Mouse (Mus musculus) forebrain, embryonic 14.5 days (tissue): ENCODE results near the gene Iqsec1. TPM values are rescaled to one million over a fixed set of nuclear protein-coding genes. Genes with fewer than 3 reads are reported as not detected.
"Not testable (repeated sequence)": the region's sequence is repeated elsewhere in the genome, so short reads cannot be mapped to it uniquely, and the experiment has no call there.

Experiments used
- ATAC-seq: fragments of 200-750 bp; cut with Nextera tagmentation; 2 replicates; pipeline ENCODE4 v1.8.0; 2017; ENCODE audit warnings: mild to moderate bottlenecking, moderate library complexity
- DNase-seq: peaks from one replicate; pipeline ENCODE4 v3.0.0-alpha.2; 2015; ENCODE audit warnings: low spot score
- H3K27ac ChIP-seq: fragments of 300-500 bp; sonication (generic); 2 replicates; pipeline ENCODE4 v1.5.1; 2014; ENCODE audit warnings: low read depth, mild to moderate bottlenecking, control low read depth, low read length, moderate library complexity
- H3K27me3 ChIP-seq: fragments of 300-500 bp; sonication (generic); replicated peaks from 2 replicates; pipeline ENCODE4 v1.6.1; 2014; ENCODE audit warnings: low read length, control low read depth, mixed read lengths; ENCODE audit not compliant: control insufficient read depth, insufficient read depth
- H3K36me3 ChIP-seq: fragments of 300-500 bp; sonication (generic); 2 replicates; pipeline ENCODE4 v1.6.1; 2014; ENCODE audit warnings: low read length, control low read depth; ENCODE audit not compliant: control insufficient read depth, insufficient read depth
- H3K4me1 ChIP-seq: fragments of 300-500 bp; sonication (generic); 2 replicates; pipeline ENCODE4 v1.6.1; 2014; ENCODE audit warnings: antibody characterized with exemption, low read length, control low read depth; ENCODE audit not compliant: control insufficient read depth, insufficient read depth
- H3K4me2 ChIP-seq: fragments of 300-500 bp; sonication (generic); 2 replicates; pipeline ENCODE4 v1.6.1; 2014; ENCODE audit warnings: mild to moderate bottlenecking, control low read depth, low read length
- H3K4me3 ChIP-seq: fragments of 300-500 bp; sonication (generic); 2 replicates; pipeline ENCODE4 v1.5.1; 2014; ENCODE audit warnings: low read depth, low read length, control low read depth
- H3K9ac ChIP-seq: fragments of 300-500 bp; sonication (generic); 2 replicates; pipeline ENCODE4 v1.6.1; 2014; ENCODE audit warnings: mild to moderate bottlenecking, low read length, control low read depth, moderate library complexity
- H3K9me3 ChIP-seq: fragments of 300-500 bp; sonication (generic); replicated peaks from 2 replicates; pipeline ENCODE4 v1.6.1; 2016; ENCODE audit warnings: low read length, control low read depth, mixed read lengths; ENCODE audit not compliant: control insufficient read depth
- WGBS: fragments of 180-500 bp; shearing (Covaris S2); extraction: QIAGEN DNeasy Blood & Tissue Kit; methylation state at CpG from one replicate; pipeline ENCODE4 v1.1.7; 2014; 5-methylcytosine and 5-hydroxymethylcytosine counted together
- polyA plus RNA-seq: library from polyadenylated mRNA; unstranded; fragments of >200 nt; fragmentation: Nextera tagmentation; extraction: Ambion mirVana; gene quantifications from 2 replicates; pipeline ENCODE4 v1.2.1, GENCODE M21; 2014

The Iqsec1 gene
- polyA plus RNA-seq, 1 experiment from 2014 or later = 15.0 TPM

DNA sequence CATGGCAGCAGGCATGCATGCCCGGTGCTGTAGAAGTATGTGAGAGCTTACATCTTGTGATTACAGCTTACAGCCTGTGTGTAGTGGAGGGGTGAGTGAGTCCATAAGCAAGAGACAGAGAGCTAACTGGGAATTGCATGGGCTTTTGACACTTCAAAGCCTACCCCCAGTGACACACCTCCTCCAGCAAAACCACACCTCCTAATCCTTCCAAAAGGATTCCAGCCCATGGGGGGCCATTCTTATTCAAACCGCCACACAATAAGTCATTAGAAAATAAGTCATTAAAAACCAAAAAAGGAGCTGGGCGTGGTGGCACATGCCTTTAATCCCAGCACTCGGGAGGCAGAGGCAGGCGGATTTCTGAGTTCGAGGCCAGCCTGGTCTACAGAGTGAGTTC is 340.1 kb downstream of the Iqsec1 start:
- no peak for ATAC-seq
- 78% methylated on average over 6 of the region's 6 CpGs for WGBS
- Histone ChIP-seq H3K36me3 (no peaks in the 10 kb centered on the region), H3K27me3 (no peaks in the 10 kb centered on the region), H3K4me1 (no peaks in the 10 kb centered on the region; the same call in 1 of the 2 replicates), H3K4me2 (no peak overlapping the region), H3K9ac (no peak overlapping the region), H3K27ac (no peak overlapping the region), H3K4me3 (no peak overlapping the region), H3K9me3 (no peaks in the 10 kb centered on the region)
- DNase-seq = no peak

DNA sequence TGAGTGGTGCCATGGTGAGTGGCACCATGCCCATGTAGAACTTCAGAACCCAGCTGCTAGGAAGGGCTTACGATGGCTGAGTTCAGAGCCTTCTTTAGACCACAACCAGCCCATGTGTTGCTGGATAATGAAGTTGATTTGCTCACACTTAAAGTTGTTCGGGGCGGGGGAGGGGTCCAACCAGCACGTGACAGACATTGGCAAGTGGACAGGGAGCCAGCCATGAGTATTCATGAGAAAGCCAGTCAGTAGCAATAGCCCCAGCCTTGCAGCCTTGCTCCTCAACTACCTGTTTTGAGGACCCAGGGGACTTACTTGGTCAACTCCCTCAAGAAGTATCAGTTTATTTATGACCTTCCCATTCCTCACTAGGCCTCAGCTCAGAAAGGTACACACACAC is 343.5 kb downstream of the Iqsec1 start:
- 60% methylated on average over 4 of the region's 4 CpGs for WGBS
- H3K9ac ChIP-seq = no peak overlapping the region
- H3K4me3 ChIP-seq = no peak overlapping the region
- DNase-seq = peak; percentile 36
- no peak overlapping the region for H3K27ac ChIP-seq
- no peak overlapping the region for H3K4me2 ChIP-seq
- 0 out of 2 replicates have a peak, but pooled peaks have one; percentile 12 for ATAC-seq
- no peaks in the 10 kb centered on the region for H3K9me3 ChIP-seq
- no peaks in the 10 kb centered on the region for H3K27me3 ChIP-seq
- no peaks in the 10 kb centered on the region; the same call in 1 of the 2 replicates for H3K4me1 ChIP-seq
- H3K36me3 ChIP-seq = no peaks in the 10 kb centered on the region

DNA sequence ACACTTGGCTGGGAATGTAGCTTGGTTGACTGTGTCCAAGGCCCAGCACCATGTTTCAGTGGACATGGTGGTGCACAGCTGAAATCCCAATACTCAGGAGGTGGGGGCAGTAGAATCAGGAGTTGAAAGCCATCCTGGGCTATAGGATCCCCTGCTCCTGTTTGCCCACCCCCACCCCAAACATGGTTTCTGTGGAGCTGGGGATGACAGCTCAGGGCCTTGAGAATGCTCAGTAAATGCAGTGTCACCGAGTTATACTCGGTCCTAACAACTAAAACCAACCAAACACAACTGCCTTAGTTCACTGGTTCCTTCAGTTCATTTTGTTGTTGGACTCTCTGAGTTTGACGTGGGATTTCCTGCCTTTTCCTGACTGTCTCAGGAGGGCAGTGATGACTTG is 345.4 kb downstream of the Iqsec1 start:
- DNase-seq (no peak), ATAC-seq (no peak)
- no peak overlapping the region for H3K4me2 ChIP-seq
- no peak overlapping the region for H3K9ac ChIP-seq
- no peaks in the 10 kb centered on the region for H3K36me3 ChIP-seq
- no peaks in the 10 kb centered on the region; the same call in 1 of the 2 replicates for H3K4me1 ChIP-seq
- H3K4me3 ChIP-seq = no peak overlapping the region
- no peaks in the 10 kb centered on the region for H3K9me3 ChIP-seq
- WGBS = 85% methylated on average over 3 of the region's 3 CpGs
- no peaks in the 10 kb centered on the region for H3K27me3 ChIP-seq
- H3K27ac ChIP-seq = no peak overlapping the region

DNA sequence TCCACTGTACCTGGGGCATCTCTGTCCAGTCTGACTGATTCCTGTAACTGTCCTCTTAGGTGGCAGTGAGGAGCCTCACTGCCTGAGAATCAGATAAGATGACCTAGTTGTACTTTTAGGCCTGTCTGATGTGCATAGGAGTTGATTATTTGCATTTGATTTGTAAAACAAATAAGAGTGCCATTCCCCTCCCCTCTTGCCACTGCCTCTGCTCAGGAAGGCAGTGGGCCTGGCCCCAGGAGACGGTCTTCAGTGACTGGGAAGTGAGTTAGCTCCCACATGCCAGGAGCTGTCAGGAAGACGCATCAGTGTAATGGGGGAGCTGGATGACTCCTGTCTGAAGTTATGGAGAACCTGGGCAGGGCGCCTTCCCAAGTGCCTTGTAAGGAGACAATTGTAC is 352.9 kb downstream of the Iqsec1 start:
- no peaks in the 10 kb centered on the region for H3K36me3 ChIP-seq
- no peak overlapping the region for H3K9ac ChIP-seq
- H3K27me3 ChIP-seq = no peaks in the 10 kb centered on the region
- H3K27ac ChIP-seq = no peak overlapping the region
- no peaks in the 10 kb centered on the region for H3K4me1 ChIP-seq
- H3K4me2 ChIP-seq = no peak overlapping the region
- H3K9me3 ChIP-seq = no peaks in the 10 kb centered on the region
- WGBS = 67% methylated on average over 3 of the region's 3 CpGs
- ATAC-seq = no peak
- no peak for DNase-seq
- H3K4me3 ChIP-seq = no peak overlapping the region

- Histone ChIP-seq H3K27ac (no peak overlapping the region), H3K27me3 (no peaks in the 10 kb centered on the region), H3K9me3 (no peaks in the 10 kb centered on the region), H3K4me3 (no peak overlapping the region), H3K9ac (no peak overlapping the region), H3K36me3 (no peaks in the 10 kb centered on the region), H3K4me1 (no peaks in the 10 kb centered on the region), H3K4me2 (no peak overlapping the region)
- ATAC-seq = no peak
- WGBS = 38% methylated on average over 4 of the region's 4 CpGs
- DNase-seq = no peak
These were observed 353.4 kb downstream of the Iqsec1 start for GRCm38 (mm10) chr6:90635081-90635480.

GRCm38 (mm10) chr6:90632526-90632925 is 356.0 kb downstream of the Iqsec1 start:
- not testable (repeated sequence) for H3K4me3 ChIP-seq, H3K36me3 ChIP-seq, H3K27ac ChIP-seq, H3K9ac ChIP-seq, H3K4me1 ChIP-seq, H3K27me3 ChIP-seq, H3K4me2 ChIP-seq, ATAC-seq, H3K9me3 ChIP-seq
- peak; percentile 28 for DNase-seq
- WGBS = 77% methylated on average over 3 of the region's 3 CpGs

DNA sequence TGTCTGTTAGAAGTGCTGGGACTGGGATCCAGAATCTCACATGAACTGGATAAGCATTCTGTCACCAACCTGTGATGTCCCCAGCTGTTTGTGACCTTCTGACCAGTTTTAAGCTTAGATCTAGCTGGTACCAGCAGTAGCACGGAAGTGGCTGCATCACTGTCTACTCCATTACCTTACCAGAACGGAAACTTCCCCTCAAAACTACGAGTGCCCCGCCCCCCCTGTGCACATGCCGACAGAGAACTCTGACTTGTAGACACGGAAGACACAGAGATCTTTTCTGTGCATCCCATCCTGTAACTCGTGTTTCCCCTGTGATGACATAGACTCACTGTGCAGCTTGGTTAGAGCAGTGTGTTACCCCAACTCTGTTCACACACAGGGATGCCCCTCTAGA is 358.1 kb downstream of the Iqsec1 start:
- WGBS = 89% methylated on average over 7 of the region's 7 CpGs
- no peak for ATAC-seq
- Histone ChIP-seq H3K27me3 (no peaks in the 10 kb centered on the region), H3K4me3 (no peak overlapping the region), H3K4me1 (no peaks in the 10 kb centered on the region), H3K4me2 (no peak overlapping the region), H3K36me3 (no peaks in the 10 kb centered on the region), H3K27ac (no peak overlapping the region), H3K9ac (no peak overlapping the region), H3K9me3 (no peaks in the 10 kb centered on the region)
- DNase-seq = no peak

GRCm38 (mm10) chr6:90629506-90629905 is 359.0 kb downstream of the Iqsec1 start:
- Histone ChIP-seq H3K27me3 (no peaks in the 10 kb centered on the region), H3K4me2 (no peak overlapping the region), H3K4me3 (no peak overlapping the region), H3K9me3 (no peaks in the 10 kb centered on the region), H3K9ac (no peak overlapping the region), H3K36me3 (no peaks in the 10 kb centered on the region), H3K27ac (no peak overlapping the region), H3K4me1 (no peaks in the 10 kb centered on the region)
- WGBS = 92% methylated on average over 6 of the region's 6 CpGs
- DNase-seq (no peak), ATAC-seq (no peak)

- Histone ChIP-seq H3K9me3 (no peaks in the 10 kb centered on the region), H3K4me3 (no peak overlapping the region), H3K9ac (no peak overlapping the region), H3K4me2 (no peak overlapping the region), H3K36me3 (no peaks in the 10 kb centered on the region), H3K27ac (no peak overlapping the region), H3K27me3 (no peaks in the 10 kb centered on the region), H3K4me1 (no peaks in the 10 kb centered on the region)
- ATAC-seq = no peak
- DNase-seq = no peak
- WGBS = 83% methylated on average over 4 of the region's 4 CpGs
These were observed 360.9 kb downstream of the Iqsec1 start for GRCm38 (mm10) chr6:90627556-90627955.
